Mouse (Mus musculus): ENCODE data around the gene Ccp110.

- TF ChIP-seq POLR2A (IDR thresholded peaks at IDR 0.05; ENCODE audit: borderline replicate concordance, low read depth, low read length), result no peak
- no peak for TF ChIP-seq CTCF (IDR thresholded peaks at IDR 0.05; ENCODE audit: low read depth, low read length)
Measured at GRCm38 (mm10) chr7:118707216-118707615, 5.1 kb upstream of the Ccp110 start.

Data from bone marrow macrophage, adult 2 months (primary cell).